Mouse (Mus musculus) hindbrain, embryonic 12.5 days (tissue): ENCODE data around the gene Mapk1ip1l. TPM values are rescaled to one million over a fixed set of nuclear protein-coding genes. Genes with fewer than 3 reads are reported as not detected.

Experiments
- ATAC-seq: fragments of 200-750 bp; cut with Nextera tagmentation; 2 replicates; pipeline ENCODE4 v1.8.0; 2017; ENCODE audit warnings: moderate TSS enrichment; ENCODE audit not compliant: low FRiP score
- H3K27ac ChIP-seq: fragments of 300-500 bp; sonication (generic); 2 replicates; pipeline ENCODE4 v1.5.1; 2016; ENCODE audit warnings: mild to moderate bottlenecking
- H3K27me3 ChIP-seq: fragments of 300-500 bp; sonication (generic); 2 replicates; pipeline ENCODE4 v1.6.1; 2016; ENCODE audit warnings: mild to moderate bottlenecking
- H3K36me3 ChIP-seq: fragments of 300-500 bp; sonication (generic); 2 replicates; pipeline ENCODE4 v1.6.1; 2016; ENCODE audit warnings: mild to moderate bottlenecking
- H3K4me1 ChIP-seq: fragments of 300-500 bp; sonication (generic); 2 replicates; pipeline ENCODE4 v1.6.1; 2016
- H3K4me2 ChIP-seq: fragments of 300-500 bp; sonication (generic); replicated peaks from 2 replicates; pipeline ENCODE4 v1.6.1; 2016; ENCODE audit warnings: mild to moderate bottlenecking
- H3K4me3 ChIP-seq: fragments of 300-500 bp; sonication (generic); 2 replicates; pipeline ENCODE4 v1.5.1; 2016; ENCODE audit warnings: mild to moderate bottlenecking
- H3K9ac ChIP-seq: fragments of 300-500 bp; sonication (generic); 2 replicates; pipeline ENCODE4 v1.6.1; 2016; ENCODE audit warnings: mild to moderate bottlenecking, moderate library complexity
- H3K9me3 ChIP-seq: fragments of 300-500 bp; sonication (generic); replicated peaks from 2 replicates; pipeline ENCODE4 v1.6.1; 2016; ENCODE audit warnings: mild to moderate bottlenecking
- WGBS: fragments of 180-500 bp; shearing (Covaris S2); methylation state at CpG from one replicate; pipeline ENCODE4 v1.1.7; 2016; 5-methylcytosine and 5-hydroxymethylcytosine counted together
- polyA plus RNA-seq: library from polyadenylated mRNA; unstranded; fragments of >200 nt; fragmentation: Nextera tagmentation; extraction: Ambion mirVana; gene quantifications from 2 replicates; pipeline ENCODE4 v1.2.1, GENCODE M21; 2016

Gene Mapk1ip1l
- polyA plus RNA-seq, 1 experiment from 2014 or later, result 79.8 TPM

GRCm38 (mm10) chr14:47283568-47283967, 14.5 kb upstream of the Mapk1ip1l start:
- no peak overlapping the region for H3K27ac ChIP-seq
- H3K9me3 ChIP-seq, result no peaks in the 10 kb centered on the region
- no peak overlapping the region for H3K9ac ChIP-seq
- no peaks in the 10 kb centered on the region for H3K27me3 ChIP-seq
- H3K36me3 ChIP-seq, result 0 out of 2 replicates have a peak, but pooled peaks cover 3% of the 10 kb centered on the region
- H3K4me3 ChIP-seq, result no peak overlapping the region
- no peak overlapping the region for H3K4me2 ChIP-seq
- H3K4me1 ChIP-seq, result no peaks in the 10 kb centered on the region
- no peak for ATAC-seq
- 92% methylated on average over 7 of the region's 7 CpGs for WGBS

- 93% methylated on average over 2 of the region's 2 CpGs for WGBS
- no peak for ATAC-seq
- Histone ChIP-seq H3K9ac (no peak overlapping the region), H3K36me3 (peaks cover 8% of the 10 kb centered on the region), H3K27ac (no peak overlapping the region), H3K4me2 (no peak overlapping the region), H3K27me3 (no peaks in the 10 kb centered on the region), H3K4me1 (no peaks in the 10 kb centered on the region), H3K9me3 (no peaks in the 10 kb centered on the region), H3K4me3 (no peak overlapping the region)
Measured at GRCm38 (mm10) chr14:47285271-47285670, 12.8 kb upstream of the Mapk1ip1l start.

- ATAC-seq, result no peak
- Histone ChIP-seq H3K36me3 (peaks cover 10% of the 10 kb centered on the region), H3K27me3 (no peaks in the 10 kb centered on the region), H3K4me3 (no peak overlapping the region), H3K27ac (no peak overlapping the region), H3K9me3 (no peaks in the 10 kb centered on the region), H3K4me1 (no peaks in the 10 kb centered on the region), H3K4me2 (no peak overlapping the region), H3K9ac (no peak overlapping the region)
- 86% methylated on average over 1 of the region's 1 CpGs for WGBS
Measured at GRCm38 (mm10) chr14:47286215-47286614, 11.9 kb upstream of the Mapk1ip1l start.

- H3K4me2 ChIP-seq, result no peak overlapping the region
- no peaks in the 10 kb centered on the region for H3K4me1 ChIP-seq
- H3K9me3 ChIP-seq, result no peaks in the 10 kb centered on the region
- H3K27me3 ChIP-seq, result no peaks in the 10 kb centered on the region
- WGBS, result 82% methylated on average over 5 of the region's 5 CpGs
- H3K4me3 ChIP-seq, result no peak overlapping the region
- H3K9ac ChIP-seq, result no peak overlapping the region
- peaks cover 10% of the 10 kb centered on the region for H3K36me3 ChIP-seq
- H3K27ac ChIP-seq, result no peak overlapping the region
- no peak for ATAC-seq
Measured at GRCm38 (mm10) chr14:47287021-47287420, 11.0 kb upstream of the Mapk1ip1l start.

- ATAC-seq, result no peak
- no peaks in the 10 kb centered on the region for H3K4me1 ChIP-seq
- H3K4me3 ChIP-seq, result no peak overlapping the region
- no peaks in the 10 kb centered on the region for H3K9me3 ChIP-seq
- no peak overlapping the region for H3K4me2 ChIP-seq
- no peaks in the 10 kb centered on the region for H3K27me3 ChIP-seq
- peaks cover 10% of the 10 kb centered on the region for H3K36me3 ChIP-seq
- no peak overlapping the region for H3K9ac ChIP-seq
- WGBS, result 87% methylated on average over 1 of the region's 1 CpGs
- no peak overlapping the region for H3K27ac ChIP-seq
Measured at GRCm38 (mm10) chr14:47291772-47292171, 6.3 kb upstream of the Mapk1ip1l start.

GRCm38 (mm10) chr14:47294136-47294535, 3.9 kb upstream of the Mapk1ip1l start:
- 53% methylated on average over 4 of the region's 4 CpGs for WGBS
- Histone ChIP-seq H3K27ac (no peak overlapping the region; the same call in 1 of the 2 replicates), H3K36me3 (peaks cover 10% of the 10 kb centered on the region), H3K4me3 (no peak overlapping the region), H3K4me1 (0 out of 2 replicates have a peak, but pooled peaks cover 5% of the 10 kb centered on the region), H3K27me3 (no peaks in the 10 kb centered on the region), H3K9me3 (no peaks in the 10 kb centered on the region), H3K4me2 (no peak overlapping the region), H3K9ac (no peak overlapping the region)
- no peak for ATAC-seq

- WGBS, result 66% methylated on average over 2 of the region's 2 CpGs
- Histone ChIP-seq H3K27ac (no peak overlapping the region), H3K27me3 (no peaks in the 10 kb centered on the region), H3K9me3 (no peaks in the 10 kb centered on the region), H3K36me3 (no peaks in the 10 kb centered on the region), H3K4me1 (peaks cover 23% of the 10 kb centered on the region), H3K4me3 (no peak overlapping the region), H3K9ac (no peak overlapping the region), H3K4me2 (no peak overlapping the region)
- ATAC-seq, result no peak
Measured at GRCm38 (mm10) chr14:47296232-47296631, 1.8 kb upstream of the Mapk1ip1l start.

- under 1% methylated on average over 25 of the region's 38 CpGs for WGBS
- H3K27ac ChIP-seq, result peak overlapping the region; percentile 99
- peaks cover 26% of the 10 kb centered on the region for H3K4me1 ChIP-seq
- H3K4me3 ChIP-seq, result peak overlapping the region; percentile 91
- peak; percentile 87 for ATAC-seq
- H3K9me3 ChIP-seq, result no peaks in the 10 kb centered on the region
- H3K4me2 ChIP-seq, result peak overlapping the region; percentile 82
- H3K36me3 ChIP-seq, result no peaks in the 10 kb centered on the region
- H3K27me3 ChIP-seq, result no peaks in the 10 kb centered on the region
- peak overlapping the region; percentile 99 for H3K9ac ChIP-seq
Measured at GRCm38 (mm10) chr14:47298408-47298792, 334 bp downstream of the Mapk1ip1l start.

- Histone ChIP-seq H3K4me1 (peaks cover 27% of the 10 kb centered on the region), H3K27ac (peak overlapping the region; percentile 99), H3K27me3 (no peaks in the 10 kb centered on the region), H3K4me3 (peak overlapping the region; percentile 91), H3K9ac (peak overlapping the region; percentile 99), H3K9me3 (no peaks in the 10 kb centered on the region), H3K4me2 (peak overlapping the region; percentile 82), H3K36me3 (no peaks in the 10 kb centered on the region)
- under 1% methylated on average over 15 of the region's 15 CpGs for WGBS
- peak; percentile 63 for ATAC-seq
Measured at GRCm38 (mm10) chr14:47298819-47299261, 774 bp downstream of the Mapk1ip1l start.

- Histone ChIP-seq H3K9me3 (no peaks in the 10 kb centered on the region), H3K27ac (no peak overlapping the region), H3K4me1 (peaks cover 27% of the 10 kb centered on the region), H3K36me3 (peaks cover 12% of the 10 kb centered on the region; the same call in 1 of the 2 replicates), H3K27me3 (no peaks in the 10 kb centered on the region), H3K4me2 (no peak overlapping the region), H3K4me3 (no peak overlapping the region), H3K9ac (no peak overlapping the region)
- 91% methylated on average over 14 of the region's 14 CpGs for WGBS
- no peak for ATAC-seq
Measured at GRCm38 (mm10) chr14:47302885-47303680, 5.0 kb downstream of the Mapk1ip1l start.

- Histone ChIP-seq H3K4me2 (no peak overlapping the region), H3K9me3 (no peaks in the 10 kb centered on the region), H3K27ac (no peak overlapping the region), H3K36me3 (peaks cover 20% of the 10 kb centered on the region), H3K4me1 (peaks cover 19% of the 10 kb centered on the region), H3K4me3 (no peak overlapping the region), H3K9ac (no peak overlapping the region), H3K27me3 (no peaks in the 10 kb centered on the region)
- no peak for ATAC-seq
- 96% methylated on average over 6 of the region's 6 CpGs for WGBS
Measured at GRCm38 (mm10) chr14:47304814-47305405, 6.8 kb downstream of the Mapk1ip1l start.

- Histone ChIP-seq H3K9me3 (no peaks in the 10 kb centered on the region), H3K4me2 (no peak overlapping the region), H3K36me3 (peaks cover 30% of the 10 kb centered on the region), H3K9ac (no peak overlapping the region), H3K4me1 (peaks cover 10% of the 10 kb centered on the region; the same call in 1 of the 2 replicates), H3K27me3 (no peaks in the 10 kb centered on the region), H3K27ac (no peak overlapping the region), H3K4me3 (no peak overlapping the region)
- no peak for ATAC-seq
- WGBS, result 87% methylated on average over 4 of the region's 4 CpGs
Measured at GRCm38 (mm10) chr14:47305933-47306332, 7.9 kb downstream of the Mapk1ip1l start.
